Mouse (Mus musculus) naive thymus-derived CD4-positive, alpha-beta T cell, adult 2 months (primary cell): ENCODE data around the gene Cebpb.

ENCODE experiments used
- DNase-seq: peaks from one replicate; pipeline ENCODE4 v3.0.0-alpha.2; 2011; ENCODE audit warnings: low read depth

Cebpb gene

DNA sequence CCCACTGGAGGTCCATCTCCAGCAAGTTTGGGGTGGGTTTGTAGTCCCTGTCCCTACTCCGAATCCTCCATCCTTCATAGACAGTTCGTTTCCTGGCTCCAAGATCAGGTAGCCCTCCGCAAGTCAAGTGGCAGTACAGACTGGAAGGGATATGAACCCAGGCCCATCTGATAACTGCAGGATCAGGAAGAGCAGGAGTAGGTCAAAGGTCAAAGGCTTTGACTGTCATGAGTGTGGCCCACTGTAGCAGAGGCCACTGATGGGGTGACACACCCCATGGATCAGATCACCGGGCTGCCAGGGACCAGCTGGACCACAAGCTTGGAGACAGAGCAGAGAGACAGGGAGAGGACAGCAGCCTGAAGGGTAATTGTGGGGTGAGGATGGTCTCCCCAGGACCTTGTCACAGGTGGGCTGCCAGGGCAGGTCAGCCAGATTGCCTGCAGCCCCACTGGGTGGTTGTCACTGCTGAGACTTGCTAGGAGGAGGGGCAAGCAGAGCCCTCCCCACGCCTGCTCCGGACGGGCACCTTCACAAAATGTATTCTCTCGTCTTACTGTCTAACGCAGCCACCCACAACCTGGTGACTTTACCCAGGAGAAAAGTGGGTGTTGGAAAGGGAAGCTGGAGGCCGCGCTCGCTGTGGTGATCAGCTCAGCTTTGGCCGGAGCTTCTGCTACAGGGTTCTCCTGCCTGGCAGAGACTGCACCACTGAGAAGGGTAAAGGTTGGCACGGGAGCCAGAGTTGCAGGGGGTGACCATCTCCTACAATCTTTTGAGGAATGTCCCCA is 3.4 kb downstream of the Cebpb start:
- no peak for DNase-seq

DNA sequence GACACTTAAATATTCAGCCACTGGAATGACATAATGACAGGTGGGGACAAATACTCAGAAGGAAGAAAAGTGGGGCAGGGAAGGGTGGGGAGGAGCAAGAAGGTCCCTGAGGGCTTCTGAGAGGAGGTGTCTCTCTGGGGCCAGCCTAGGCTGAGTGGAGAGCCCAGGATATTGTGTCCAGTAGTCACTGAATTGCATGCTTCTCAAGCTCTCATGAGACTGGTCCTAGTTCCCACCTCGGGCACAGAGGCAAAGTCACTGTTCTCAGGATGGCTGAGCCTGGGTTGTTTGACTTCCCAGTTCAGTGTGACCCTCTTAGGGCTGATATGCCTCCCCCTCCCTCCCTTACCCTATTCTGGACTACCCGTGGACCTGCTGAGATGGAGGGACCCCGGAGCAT is 4.1 kb downstream of the Cebpb start:
- DNase-seq, result no peak

DNA sequence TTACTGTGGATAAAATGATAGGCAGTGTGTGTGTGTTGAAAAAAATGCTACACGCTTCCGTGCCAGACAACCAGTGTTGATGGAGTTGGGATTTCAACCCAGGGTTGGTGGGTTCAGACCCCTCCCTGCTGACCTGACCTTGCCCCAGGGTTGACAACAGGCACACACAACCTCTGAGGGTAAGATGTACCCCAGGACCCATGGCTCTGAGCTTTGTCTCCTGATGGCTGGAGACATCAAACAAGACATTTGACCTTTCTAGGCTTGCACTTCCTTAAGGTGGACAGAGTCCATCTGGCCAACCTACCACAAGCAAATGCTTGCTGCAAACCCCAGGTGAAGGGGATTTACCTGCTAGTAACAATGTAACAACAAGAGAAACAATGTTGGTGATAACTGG is 4.8 kb downstream of the Cebpb start:
- DNase-seq, result no peak

DNA sequence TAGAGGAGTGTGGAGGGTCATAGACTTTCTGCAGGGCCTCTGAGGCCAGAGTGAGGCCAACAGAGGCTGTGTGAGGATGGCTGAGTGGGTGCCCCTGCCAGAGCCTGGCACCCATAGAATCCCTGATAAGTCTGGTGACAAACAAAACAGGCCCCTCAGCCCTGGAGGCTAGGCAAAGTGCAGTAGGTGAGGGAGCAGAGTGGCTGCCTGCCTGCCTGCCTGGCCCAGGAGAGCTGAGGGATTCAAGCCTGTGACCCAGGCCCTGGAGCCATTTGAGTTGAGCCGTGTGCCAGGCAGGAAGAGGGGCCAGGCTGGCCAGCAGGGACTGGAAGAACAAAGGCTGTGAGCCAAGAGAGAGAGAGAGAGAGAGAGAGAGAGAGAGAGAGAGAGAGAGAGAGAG is 5.5 kb downstream of the Cebpb start:
- DNase-seq, result no peak

DNA sequence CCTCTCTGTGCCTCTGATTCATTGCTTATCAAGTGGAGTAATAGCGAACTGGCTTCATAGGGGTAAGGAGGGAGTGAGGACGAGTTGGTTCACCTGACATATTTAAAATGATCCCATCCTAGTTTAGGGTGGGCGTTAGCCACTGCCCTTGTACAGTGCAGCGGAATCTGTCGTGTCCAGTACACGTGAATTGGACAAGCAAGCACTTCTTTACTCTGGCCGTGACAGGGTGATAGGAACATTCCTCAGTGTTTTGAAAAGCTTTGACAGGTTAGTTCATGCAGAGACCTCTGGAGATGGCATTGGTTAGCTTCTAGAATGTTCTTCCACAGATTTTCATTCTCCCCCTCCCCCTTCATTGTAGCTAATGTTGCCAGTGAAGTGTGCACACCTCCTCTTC is 6.2 kb downstream of the Cebpb start:
- no peak for DNase-seq

DNA sequence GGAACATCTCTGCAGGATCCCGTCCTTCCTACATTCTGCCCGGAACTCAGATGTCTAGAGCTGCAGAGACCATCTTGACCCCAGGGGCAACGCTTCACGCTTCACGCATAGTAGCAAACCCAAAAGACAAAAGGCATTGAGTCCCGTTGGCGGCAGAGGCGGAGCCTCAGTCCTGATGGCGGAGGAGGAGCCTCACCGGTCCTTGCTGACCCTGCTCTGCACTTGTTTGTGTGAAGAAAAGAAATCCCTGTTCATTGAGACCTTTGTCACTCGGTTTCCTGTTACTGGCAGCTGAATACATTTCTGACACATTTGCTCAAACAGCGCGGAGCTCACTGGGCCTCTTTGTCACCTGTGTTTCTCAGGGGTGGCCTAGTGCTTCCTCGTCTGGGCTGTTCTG is 6.8 kb downstream of the Cebpb start:
- no peak for DNase-seq

DNA sequence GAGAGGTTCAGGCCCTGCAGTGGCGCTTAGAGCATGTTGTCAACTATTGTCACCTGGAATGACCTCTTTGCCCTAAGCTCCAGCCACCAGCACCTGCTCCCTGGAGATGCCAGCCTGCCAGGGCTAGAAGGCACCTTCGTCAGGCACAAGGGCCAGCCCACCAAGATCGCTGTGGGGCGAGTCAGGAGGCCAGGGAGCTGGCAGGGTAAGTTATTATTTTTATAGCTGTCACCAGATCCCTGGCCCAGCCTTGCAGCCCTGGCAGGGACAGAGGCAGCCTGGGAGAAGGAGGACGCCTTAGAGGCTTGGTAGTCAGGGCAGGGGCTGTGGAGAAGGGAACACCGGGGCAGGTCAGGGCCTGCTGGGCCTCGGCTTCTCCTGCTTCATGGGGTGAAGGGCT is 7.4 kb downstream of the Cebpb start:
- DNase-seq, result no peak

DNA sequence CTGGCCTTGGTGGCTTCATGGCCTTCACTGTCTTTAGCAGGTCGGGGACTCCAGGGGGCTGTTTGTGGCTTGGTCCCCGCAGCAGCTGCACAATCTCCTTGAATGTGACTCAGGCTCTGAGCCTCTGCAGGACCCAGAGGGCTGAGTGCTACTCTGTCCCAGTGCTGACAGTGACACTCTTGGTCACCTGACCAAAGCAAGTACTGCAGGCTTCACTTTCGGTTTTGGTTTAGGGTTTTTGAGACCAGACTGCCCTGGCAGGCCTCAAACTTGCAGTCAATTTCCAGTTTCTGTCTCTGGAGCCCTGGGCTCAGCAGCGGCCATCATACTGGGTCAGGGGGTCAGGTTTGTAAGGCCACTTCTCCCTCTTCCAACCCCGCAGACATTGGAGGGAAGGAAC is 9.2 kb downstream of the Cebpb start:
- peak; percentile 86 for DNase-seq

DNA sequence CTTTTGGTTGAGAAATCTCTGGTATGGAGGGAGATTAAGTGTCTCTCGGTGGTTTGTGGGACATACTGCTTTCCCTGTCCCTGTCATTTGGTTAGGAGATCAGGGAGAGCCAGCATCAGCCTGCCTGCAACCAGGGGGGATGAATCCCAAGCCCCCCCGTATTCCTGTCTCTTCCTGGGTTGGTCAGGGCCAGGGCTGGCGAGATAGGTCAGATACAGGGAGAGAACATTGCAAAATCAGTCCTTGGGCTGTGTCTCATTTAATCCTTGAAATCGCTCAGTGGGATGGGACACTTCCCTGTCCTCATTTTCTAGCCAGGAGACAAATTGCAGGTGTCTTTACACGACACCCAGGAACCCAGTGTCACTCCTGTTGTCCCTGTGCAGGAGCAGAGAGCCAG is 11.3 kb downstream of the Cebpb start:
- no peak for DNase-seq

DNA sequence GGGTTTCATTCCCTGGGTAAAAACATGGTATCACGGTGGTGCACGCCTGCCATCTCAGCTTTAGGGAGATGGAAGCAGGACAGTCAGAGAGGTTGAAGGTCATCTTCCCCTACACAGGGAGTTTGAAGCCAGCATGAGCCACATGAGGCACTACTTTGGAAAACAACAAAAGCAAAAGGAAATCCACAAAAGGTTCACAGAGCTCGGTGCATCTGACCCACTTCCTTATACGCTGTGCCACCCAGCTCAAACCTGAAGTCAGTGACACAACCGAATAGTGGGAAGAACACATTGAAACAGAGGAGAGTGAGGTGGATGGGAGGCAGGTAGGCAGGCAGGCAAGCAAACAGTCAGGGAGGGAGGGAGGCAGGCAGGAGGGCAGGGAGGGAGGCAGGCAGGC is 12.8 kb downstream of the Cebpb start:
- peak; percentile 74 for DNase-seq

DNA sequence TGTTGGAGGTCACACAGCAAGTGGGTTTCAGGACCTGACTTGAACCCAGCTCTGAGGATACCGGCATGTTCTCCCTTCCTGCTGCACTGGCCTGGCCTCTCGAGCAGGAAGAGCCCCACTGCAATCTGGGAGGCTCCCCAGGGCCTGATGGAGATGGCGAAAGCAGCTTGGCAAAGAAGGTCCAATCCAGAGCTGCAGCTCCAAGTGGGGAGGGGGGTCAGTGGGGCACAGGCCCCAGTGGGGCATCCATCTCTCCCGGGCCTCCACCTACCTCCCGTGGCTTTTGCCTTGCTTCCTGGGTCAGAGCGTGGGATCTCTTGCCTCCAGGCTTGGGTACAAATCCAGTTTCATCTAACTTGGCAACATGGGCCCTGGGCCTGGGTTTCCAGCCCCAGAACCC is 13.4 kb downstream of the Cebpb start:
- DNase-seq, result no peak

DNA sequence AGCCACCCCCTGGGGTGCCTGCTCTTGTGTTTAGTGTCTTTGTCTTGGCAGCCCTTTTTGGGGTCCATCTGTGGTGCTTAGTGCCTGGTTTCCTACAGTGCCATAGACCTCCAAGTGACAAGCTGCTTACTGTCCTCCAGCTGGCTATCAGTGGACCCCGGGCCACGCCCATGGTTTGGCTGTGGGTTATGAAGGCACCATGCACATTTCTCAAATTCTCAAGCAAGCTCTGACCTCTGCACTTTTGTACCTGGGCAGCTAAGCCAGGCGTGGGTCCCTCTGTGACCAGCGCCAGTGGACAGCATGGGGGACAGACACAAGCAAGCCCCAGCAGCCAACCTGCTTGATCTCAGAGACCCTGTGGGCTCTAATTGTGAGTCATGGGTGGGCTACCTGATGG is 15.7 kb downstream of the Cebpb start:
- no peak for DNase-seq

DNA sequence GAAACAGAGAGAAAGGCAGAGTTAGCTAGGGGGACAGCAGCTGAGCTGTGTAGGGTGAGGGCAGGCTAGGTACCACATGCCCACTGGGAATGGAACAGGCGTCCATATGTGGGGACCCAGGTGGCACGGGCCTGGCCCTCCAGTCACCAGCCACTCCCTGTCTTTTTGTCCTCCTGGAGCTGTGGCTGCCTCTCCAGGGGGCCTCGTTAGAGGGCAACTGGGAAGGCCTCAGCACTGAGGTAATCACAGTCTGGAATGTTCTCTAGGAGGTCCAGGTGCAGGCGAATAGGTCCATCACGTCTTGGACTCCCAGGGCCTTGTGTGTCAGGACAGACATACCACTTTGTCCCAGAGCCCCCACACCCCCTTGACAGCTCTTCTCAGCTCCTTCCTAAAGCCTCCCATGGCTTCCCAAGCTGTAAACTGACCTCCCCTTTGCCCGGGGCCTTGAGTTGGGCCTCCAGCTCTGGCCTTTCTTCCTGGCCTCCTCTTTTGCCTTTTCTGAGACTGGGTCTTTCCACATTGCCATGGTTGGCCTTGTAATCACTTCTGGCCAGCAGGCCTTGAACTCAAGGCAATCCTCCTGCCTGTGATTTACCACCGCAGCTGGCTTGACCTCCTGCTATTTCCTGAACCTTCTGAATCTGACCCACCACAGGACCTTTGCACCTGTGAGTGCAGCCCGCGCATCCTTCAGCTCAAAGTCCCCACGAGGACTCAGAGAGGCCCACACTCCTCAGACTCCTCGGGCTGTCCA is 17.6 kb downstream of the Cebpb start:
- no peak for DNase-seq

DNA sequence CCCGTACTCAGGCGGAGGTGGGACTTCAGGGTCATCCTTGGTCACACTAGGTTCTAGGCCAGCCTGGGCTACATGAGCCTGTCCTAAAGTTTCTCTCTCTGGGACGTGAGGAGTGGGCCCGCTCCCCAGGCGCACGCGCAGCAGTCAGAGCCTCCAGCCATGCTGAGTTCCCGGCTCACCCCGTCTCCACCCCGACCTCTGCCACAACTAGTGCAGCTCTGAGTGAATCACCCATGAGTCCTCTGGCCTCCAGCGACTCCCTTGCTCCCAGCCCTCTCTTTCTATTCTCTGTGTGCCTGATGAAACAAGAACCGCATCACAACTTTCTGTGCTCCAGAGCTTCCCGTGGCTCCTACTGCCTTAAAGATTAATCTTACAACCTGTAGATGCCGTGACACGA is 19.7 kb downstream of the Cebpb start:
- DNase-seq, result no peak

DNA sequence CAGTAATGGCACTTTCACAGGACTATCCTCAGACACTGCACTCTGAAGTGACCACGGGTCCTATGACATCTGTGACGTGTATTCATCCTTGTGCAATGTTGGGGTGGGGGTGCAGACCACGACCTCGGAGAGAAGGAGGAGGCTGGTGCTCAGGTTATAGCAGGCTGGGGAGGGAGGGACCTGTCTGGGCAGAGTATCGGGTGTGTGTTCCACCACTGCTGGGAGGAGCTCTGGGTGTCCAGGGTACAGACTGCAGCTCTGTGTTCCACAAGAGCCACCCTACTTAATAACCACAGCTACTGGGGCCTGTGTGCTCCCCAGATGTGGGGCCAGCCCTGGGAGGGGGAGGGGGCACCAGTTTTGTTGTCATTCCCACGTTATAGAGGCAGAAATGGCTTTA is 21.3 kb downstream of the Cebpb start:
- no peak for DNase-seq

DNA sequence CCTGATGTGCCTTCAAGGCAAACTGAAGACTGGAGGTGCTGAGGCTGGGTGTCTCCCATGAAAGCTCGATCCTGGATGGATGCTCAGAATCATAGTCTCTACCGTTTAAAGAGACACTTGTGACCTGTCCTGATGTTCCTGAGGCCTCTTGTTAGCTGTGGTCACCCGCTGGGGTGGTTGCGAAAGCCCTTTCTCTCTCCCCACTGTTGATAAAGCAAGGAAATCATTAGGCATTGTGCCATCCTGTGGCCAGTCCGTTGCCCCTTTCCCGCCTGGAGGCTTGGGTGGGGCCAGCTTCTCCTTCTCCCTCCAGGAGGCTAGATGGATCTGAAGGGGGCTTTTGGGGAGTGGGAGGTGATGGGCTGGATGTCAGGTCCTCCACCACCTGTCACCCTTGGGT is 21.9 kb downstream of the Cebpb start:
- no peak for DNase-seq

DNA sequence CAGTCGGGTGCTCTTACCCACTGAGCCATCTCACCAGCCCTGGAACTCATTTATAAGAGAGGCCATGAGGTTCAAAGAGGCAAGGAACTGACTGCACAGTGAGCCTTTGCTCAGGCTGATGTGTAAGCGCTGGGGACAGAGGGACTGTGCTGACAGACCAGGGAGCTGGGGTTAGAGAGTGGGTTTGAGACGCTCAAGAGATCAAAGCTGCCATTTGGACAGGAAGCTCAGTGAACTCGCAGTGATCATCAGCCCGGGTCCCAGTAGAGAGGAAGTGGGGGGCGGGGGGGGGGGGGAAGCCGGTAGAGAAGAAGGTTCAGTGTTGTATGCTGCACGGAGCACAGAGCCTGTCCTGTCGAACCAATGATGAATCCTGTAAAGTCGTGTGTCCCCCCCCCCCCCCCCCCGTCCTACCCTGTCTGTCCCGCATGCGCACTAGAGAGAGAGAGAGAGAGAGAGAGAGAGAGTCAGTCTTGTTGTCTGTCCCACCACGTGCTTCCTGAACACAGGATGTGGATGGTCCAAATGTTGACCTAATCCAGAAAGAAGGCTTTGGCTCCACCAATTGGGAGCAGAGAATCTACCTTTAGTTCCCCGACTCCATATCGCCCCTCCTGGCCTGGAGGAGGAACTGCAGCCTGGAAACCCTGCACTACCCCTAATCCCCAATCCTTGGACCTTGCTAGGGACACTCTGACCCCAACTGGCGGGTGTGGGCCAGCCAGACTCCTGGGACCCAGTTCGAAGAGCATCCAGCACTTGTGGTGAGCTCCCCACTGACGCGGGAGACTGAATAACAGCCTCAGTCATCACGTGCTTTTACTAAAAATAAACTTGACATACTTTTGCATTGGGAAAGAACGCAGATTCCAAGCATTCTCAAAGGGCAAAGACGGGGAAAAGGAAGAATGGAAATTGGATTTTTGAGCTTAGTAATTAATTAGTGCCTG is 24.4 kb downstream of the Cebpb start:
- peak; percentile 78 for DNase-seq

DNA sequence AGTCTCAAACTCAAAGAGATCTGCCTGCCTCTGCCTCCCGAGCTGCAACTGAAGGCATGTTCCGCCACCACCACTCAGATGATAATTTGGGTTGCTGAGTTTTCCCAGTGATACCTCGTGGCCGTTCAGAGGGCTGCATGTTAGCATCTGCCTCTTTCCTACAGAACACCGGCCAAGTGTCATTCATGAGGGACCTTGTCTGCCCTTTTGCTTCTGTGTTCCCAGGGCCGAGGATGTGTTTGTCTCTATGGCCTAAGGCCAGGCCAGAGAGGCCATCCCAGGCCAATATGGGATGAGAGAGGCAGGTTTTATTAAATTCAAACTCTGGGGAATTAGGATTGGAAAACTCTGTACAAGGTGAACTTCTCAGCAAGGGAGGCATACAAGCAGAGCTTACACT is 25.6 kb downstream of the Cebpb start:
- DNase-seq, result no peak

DNA sequence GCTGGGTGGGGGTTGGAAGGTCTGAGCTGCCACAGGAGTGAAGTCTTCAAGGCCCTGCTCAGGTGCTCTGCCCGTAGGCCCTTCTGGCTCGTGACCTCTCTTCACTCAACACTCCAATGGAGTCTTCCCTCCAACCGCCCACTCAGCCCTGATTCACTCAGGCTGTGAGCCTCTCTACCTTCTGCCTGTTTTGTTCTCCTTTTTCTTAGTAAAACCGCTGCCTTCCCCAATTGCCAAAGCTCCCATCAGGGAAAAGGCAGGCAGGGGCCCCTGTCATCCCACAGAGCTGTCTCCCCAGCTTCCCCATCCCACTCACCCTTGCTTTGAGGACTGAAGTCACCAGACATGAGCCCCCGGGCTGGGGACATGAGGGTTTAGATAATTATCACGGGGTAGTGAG is 26.3 kb downstream of the Cebpb start:
- no peak for DNase-seq

DNA sequence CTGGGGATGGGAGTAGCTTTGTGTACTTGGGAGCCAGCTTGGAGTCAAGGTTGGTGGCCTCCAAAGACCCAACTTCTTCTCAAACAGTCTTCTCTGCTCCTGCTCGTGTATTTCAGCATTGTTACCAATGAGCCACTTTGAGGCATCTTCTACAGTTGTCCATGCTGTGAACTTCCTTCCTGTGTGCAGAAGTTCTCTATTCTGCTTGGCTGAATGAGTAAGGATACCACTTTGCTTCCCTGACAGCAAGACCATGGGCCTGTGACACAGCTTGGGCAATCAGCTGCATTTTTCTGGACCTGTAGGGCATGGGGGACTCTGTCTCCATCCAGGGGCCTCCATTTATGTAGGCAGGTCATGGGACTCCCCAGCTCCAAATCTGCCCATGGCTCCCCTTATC is 28.5 kb downstream of the Cebpb start:
- DNase-seq, result no peak

DNA sequence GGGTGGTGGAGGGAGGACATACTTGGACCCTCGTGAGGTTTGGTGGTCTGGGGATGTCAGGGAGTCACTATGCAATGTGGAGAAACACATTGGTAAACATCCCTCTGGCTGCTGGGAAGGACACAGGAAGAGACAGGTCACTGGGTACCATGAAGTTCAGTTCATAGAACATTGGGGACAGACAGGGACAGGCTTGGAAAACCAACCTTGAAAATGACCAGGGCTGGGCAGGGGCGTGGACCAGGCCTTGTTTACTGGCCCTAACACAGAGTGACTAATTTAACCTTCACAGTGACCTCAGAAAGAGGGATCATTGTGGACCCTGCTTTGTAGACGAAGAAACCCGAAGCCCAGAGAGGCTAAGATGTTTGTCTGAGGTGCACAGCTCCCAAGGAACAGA is 30.8 kb downstream of the Cebpb start:
- DNase-seq, result no peak

DNA sequence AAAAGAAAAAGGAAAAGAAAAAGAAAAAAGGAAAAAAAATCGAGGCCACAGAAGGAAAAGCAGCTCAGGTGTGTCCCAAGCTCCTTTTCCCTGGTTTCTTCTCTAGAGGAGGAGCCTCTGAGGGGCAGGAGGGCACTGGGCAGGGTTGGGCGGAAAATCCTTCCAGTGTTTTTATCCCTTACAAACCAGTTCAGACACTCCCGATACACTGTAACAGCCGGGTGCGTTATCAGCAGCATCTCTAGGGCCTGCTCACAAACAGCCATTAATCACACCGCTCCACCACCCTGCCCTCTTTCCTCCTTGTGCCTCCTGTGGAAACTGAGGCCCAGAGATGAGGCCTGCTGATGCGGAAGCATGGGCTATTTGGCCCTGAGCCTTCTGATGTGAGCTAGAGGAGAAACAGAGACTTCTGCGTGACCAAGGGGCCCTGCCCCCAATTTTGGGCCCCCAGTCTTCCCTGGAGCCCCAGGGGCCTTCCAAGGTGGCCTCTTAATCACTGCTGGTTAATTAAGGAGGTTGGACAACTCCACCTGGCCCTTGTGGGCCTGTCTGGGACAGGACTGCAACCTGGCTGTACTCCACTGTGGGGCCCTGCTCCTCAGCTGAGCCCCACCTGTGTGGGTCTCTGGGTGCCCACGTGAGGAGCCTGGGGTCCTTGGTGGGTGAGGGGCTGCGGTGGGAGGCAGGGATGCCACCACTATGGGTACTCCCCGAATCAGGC is 32.6 kb downstream of the Cebpb start:
- no peak for DNase-seq
